Mouse (Mus musculus) embryonic facial prominence, embryonic 11.5 days (tissue): ENCODE data around the gene G2e3. TPM values are rescaled to one million over a fixed set of nuclear protein-coding genes. Genes with fewer than 3 reads are reported as not detected.
A peak's percentile ranks its signal among the peaks of the same experiment; 100 is the strongest.

ENCODE experiments used
- ATAC-seq: fragments of 200-750 bp; cut with Nextera tagmentation; replicated peaks from 2 replicates; pipeline ENCODE4 v1.8.0; 2017; ENCODE audit warnings: low read depth; ENCODE audit not compliant: insufficient number of reproducible peaks, low FRiP score, low TSS enrichment
- DNase-seq: peaks from one replicate; pipeline ENCODE4 v3.0.0-alpha.2; 2015; ENCODE audit warnings: low spot score
- H3K27ac ChIP-seq: fragments of 300-500 bp; sonication (generic); replicated peaks from 2 replicates; pipeline ENCODE4 v1.5.1; 2014; ENCODE audit warnings: mild to moderate bottlenecking, low read depth, low read length, control low read depth
- H3K27me3 ChIP-seq: fragments of 300-500 bp; sonication (generic); 2 replicates; pipeline ENCODE4 v1.6.1; 2014; ENCODE audit warnings: mild to moderate bottlenecking, low read length, moderate library complexity, mixed read lengths; ENCODE audit not compliant: control insufficient read depth, insufficient read depth
- H3K36me3 ChIP-seq: fragments of 300-500 bp; sonication (generic); replicated peaks from 2 replicates; pipeline ENCODE4 v1.6.1; 2014; ENCODE audit warnings: low read depth, mild to moderate bottlenecking, low read length, moderate library complexity, mixed read lengths; ENCODE audit not compliant: control insufficient read depth, insufficient read depth
- H3K4me1 ChIP-seq: fragments of 300-500 bp; sonication (generic); 2 replicates; pipeline ENCODE4 v1.6.1; 2014; ENCODE audit warnings: low read length, mixed read lengths; ENCODE audit not compliant: control insufficient read depth, insufficient read depth
- H3K4me2 ChIP-seq: fragments of 300-500 bp; sonication (generic); 2 replicates; pipeline ENCODE4 v1.6.1; 2014; ENCODE audit warnings: low read depth, mild to moderate bottlenecking, control low read depth, low read length, moderate library complexity
- H3K4me3 ChIP-seq: fragments of 300-500 bp; sonication (generic); 2 replicates; pipeline ENCODE4 v1.5.1; 2014; ENCODE audit warnings: low read depth, low read length, control low read depth
- H3K9ac ChIP-seq: fragments of 300-500 bp; sonication (generic); replicated peaks from 2 replicates; pipeline ENCODE4 v1.6.1; 2014; ENCODE audit warnings: mild to moderate bottlenecking, control low read depth, low read length
- H3K9me3 ChIP-seq: fragments of 300-500 bp; sonication (generic); replicated peaks from 2 replicates; pipeline ENCODE4 v1.6.1; 2016; ENCODE audit warnings: mild to moderate bottlenecking, low read length, inconsistent platforms, mixed read lengths; ENCODE audit not compliant: control insufficient read depth
- WGBS: fragments of 180-500 bp; shearing (Covaris S2); extraction: QIAGEN DNeasy Blood & Tissue Kit; methylation state at CpG from one replicate; pipeline ENCODE4 v1.1.7; 2014; 5-methylcytosine and 5-hydroxymethylcytosine counted together
- polyA plus RNA-seq: library from polyadenylated mRNA; unstranded; fragments of >200 nt; fragmentation: Nextera tagmentation; extraction: Ambion mirVana; gene quantifications from 2 replicates; pipeline ENCODE4 v1.2.1, GENCODE M21; 2014

The G2e3 gene
- polyA plus RNA-seq, result 38.4 and 48.6 TPM in 2 replicates

DNA sequence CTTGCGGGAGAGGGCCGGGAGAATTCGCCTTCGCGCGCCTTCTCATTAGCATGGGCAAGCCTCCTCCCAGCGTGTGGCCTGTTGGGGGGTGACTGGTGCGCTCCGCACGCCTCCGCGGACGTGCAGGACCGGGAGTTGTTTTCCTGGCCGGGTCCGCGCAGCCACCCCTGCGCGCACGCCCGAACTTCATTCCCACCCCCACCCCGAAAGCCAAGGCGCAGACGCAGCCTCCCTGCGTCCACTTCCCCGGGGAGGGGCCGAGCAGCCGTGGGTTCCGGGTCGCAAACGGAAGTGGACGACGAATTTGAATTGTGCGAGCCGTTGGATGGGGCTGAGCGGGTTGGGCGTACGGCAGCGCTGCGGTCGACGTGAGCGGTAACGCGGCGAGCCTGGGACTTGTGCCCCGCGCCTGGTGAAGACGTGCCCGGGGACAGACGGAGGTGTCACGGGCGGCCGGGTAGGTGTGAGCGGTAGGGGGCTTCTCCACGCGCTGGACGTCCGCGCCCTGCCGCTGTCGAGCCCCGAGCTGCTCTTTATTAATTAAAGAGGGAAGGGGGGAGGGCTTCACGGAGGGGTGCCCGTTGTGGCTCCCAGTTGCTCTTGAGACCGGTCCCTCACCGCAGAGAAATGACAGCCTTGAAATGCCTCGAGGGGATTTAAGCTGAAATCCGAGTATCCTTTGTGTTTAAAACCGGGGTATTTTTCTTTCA, at the start of gene G2e3:
G2e3 (plus strand) TSS at position 74 of the 710 bp plus-strand sequence.
- WGBS, result under 1% methylated on average over 68 of the region's 70 CpGs
- no peaks in the 10 kb centered on the region for H3K27me3 ChIP-seq

DNA sequence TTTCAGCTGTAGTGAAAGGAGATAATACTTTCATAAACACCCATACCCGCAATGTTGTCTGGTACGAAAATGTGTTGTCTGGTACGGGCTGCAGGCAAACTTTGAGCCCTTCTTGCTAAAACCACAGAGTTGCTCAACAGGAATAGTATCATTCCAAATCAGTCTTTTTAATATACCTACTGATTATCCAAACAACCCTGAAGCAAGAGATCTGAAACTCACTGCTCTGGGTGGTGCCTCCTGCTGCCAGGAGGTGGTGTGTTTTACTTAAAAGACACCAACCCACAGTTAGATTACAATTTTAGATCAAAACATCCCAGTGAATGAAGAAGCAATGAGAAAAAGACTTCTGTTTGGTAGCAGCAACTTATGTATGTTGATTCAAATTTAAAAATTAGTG, 24.3 kb upstream of the G2e3 start:
- Histone ChIP-seq H3K36me3 (no peaks in the 10 kb centered on the region), H3K9me3 (no peaks in the 10 kb centered on the region), H3K27ac (no peak overlapping the region), H3K4me2 (no peak overlapping the region), H3K4me3 (no peak overlapping the region), H3K27me3 (no peaks in the 10 kb centered on the region), H3K9ac (no peak overlapping the region), H3K4me1 (no peaks in the 10 kb centered on the region)
- ATAC-seq (no peak), DNase-seq (peak; percentile 5)
- WGBS, result 83% methylated on average over 3 of the region's 3 CpGs

More for the DNA sequence above, at the start of gene G2e3:
- Histone ChIP-seq H3K4me3 (peak within 1 kb of the TSS; percentile 82), H3K36me3 (peaks cover 7% of the 10 kb centered on the region; the same call in 1 of the 2 replicates), H3K4me2 (peak within 1 kb of the TSS; percentile 32), H3K9me3 (no peaks in the 10 kb centered on the region), H3K4me1 (no peaks in the 10 kb centered on the region), H3K27ac (peak within 1 kb of the TSS; percentile 94), H3K9ac (peak within 1 kb of the TSS; percentile 92)
- DNase-seq (peak; percentile 96), ATAC-seq (peak; percentile 97)

DNA sequence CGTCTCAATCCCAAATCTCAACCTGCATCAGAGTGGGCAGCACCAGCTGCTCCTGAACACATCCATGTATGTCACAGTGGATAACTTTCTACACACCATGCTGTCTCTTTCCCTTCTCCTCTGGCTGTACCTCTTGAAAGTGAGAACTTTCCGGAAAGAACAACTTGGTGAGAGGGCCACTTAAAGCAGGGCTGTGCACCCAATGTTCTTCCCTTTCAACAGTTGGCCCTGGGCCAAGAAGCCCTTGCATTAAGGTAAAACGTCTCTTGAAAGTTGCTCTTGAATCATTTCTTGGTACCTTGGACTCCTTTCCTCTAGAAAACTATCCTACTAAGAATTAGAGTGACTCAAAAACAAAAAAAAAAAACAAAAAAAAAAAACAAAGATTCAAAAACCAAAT, 21.0 kb upstream of the G2e3 start:
- H3K27me3 ChIP-seq, result no peaks in the 10 kb centered on the region
- no peak for ATAC-seq
- no peaks in the 10 kb centered on the region for H3K36me3 ChIP-seq
- no peak overlapping the region for H3K4me3 ChIP-seq
- H3K9ac ChIP-seq, result no peak overlapping the region
- no peaks in the 10 kb centered on the region for H3K4me1 ChIP-seq
- no peak overlapping the region for H3K27ac ChIP-seq
- 90% methylated on average over 3 of the region's 3 CpGs for WGBS
- no peak for DNase-seq
- H3K9me3 ChIP-seq, result no peaks in the 10 kb centered on the region
- no peak overlapping the region for H3K4me2 ChIP-seq

DNA sequence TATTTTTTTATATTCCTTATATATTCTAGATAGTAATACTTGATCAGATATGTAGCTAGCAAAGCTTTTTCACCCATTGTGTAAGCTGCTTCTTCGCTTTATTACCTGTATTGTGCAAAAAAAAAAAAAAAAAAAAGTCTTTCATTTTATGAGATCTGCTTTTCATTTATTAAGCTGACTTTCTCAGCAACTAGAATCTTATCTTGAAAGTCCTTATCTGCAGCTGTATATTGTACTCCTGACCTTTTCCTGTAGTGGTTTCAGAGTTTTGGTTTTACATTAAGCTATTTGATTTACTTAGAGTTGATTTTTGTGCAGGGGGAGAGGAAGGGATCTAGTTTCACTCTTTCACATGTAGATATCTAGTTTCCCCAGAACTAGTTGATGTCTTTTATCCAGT, 10.8 kb upstream of the G2e3 start:
- H3K4me3 ChIP-seq, result no peak overlapping the region
- no peaks in the 10 kb centered on the region for H3K9me3 ChIP-seq
- no peak for ATAC-seq
- no peaks in the 10 kb centered on the region for H3K27me3 ChIP-seq
- no peak overlapping the region for H3K9ac ChIP-seq
- H3K4me1 ChIP-seq, result no peaks in the 10 kb centered on the region
- no peak overlapping the region for H3K27ac ChIP-seq
- H3K4me2 ChIP-seq, result no peak overlapping the region
- H3K36me3 ChIP-seq, result no peaks in the 10 kb centered on the region
- no peak for DNase-seq
- WGBS, result 87% methylated on average over 1 of the region's 1 CpGs

DNA sequence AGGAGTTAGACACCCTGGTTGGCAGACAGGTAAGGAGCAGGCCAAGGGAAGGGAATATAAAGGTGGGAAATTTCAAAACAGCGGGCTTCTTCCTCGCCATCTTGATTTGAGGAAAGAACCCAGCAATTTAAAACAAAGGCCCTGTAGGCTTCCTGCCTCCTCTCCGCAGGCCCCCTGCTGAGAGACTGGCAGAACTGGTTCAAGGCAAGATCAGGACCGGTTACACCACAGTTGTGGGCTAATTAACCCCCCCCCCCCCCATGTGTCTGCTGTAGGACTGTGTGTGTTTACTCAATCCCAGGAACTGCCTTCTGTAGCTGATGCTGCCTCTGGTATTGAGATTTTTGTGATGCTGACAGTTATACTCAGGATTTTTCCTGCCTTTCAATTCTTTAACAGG, 1.7 kb upstream of the G2e3 start:
- no peak overlapping the region for H3K9ac ChIP-seq
- H3K4me2 ChIP-seq, result no peak overlapping the region
- H3K27ac ChIP-seq, result no peak overlapping the region
- DNase-seq, result peak; percentile 42
- no peak overlapping the region for H3K4me3 ChIP-seq
- H3K36me3 ChIP-seq, result no peaks in the 10 kb centered on the region
- no peaks in the 10 kb centered on the region for H3K27me3 ChIP-seq
- WGBS, result 23% methylated on average over 4 of the region's 4 CpGs
- H3K9me3 ChIP-seq, result no peaks in the 10 kb centered on the region
- no peak for ATAC-seq
- no peaks in the 10 kb centered on the region for H3K4me1 ChIP-seq

DNA sequence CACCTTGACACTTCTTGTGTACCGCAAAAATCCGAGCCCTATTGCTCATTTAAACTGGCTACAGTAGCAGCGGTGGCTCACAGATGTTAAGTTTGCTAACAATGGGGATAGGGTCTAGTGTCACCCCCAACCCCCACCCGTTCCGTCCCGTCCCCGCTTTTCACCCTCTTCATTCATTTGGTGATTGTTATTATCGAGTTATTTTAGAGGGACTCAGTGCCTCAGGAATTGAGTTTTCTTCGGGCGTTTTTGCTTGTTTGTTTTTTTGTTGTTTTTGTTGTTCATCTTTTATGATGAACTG, 787 bp downstream of the G2e3 start:
- H3K9ac ChIP-seq, result peak overlapping the region; percentile 92
- DNase-seq (no peak), ATAC-seq (0 out of 2 replicates have a peak, but pooled peaks have one; percentile 9)
- H3K27me3 ChIP-seq, result no peaks in the 10 kb centered on the region
- H3K4me1 ChIP-seq, result no peaks in the 10 kb centered on the region
- under 1% methylated on average over 10 of the region's 10 CpGs for WGBS
- peak overlapping the region; percentile 82 for H3K4me3 ChIP-seq
- peak overlapping the region; percentile 7; the same call in 1 of the 2 replicates for H3K4me2 ChIP-seq
- H3K9me3 ChIP-seq, result no peaks in the 10 kb centered on the region
- peak overlapping the region; percentile 94; the same call in 1 of the 2 replicates for H3K27ac ChIP-seq
- peaks cover 8% of the 10 kb centered on the region; the same call in 1 of the 2 replicates for H3K36me3 ChIP-seq

DNA sequence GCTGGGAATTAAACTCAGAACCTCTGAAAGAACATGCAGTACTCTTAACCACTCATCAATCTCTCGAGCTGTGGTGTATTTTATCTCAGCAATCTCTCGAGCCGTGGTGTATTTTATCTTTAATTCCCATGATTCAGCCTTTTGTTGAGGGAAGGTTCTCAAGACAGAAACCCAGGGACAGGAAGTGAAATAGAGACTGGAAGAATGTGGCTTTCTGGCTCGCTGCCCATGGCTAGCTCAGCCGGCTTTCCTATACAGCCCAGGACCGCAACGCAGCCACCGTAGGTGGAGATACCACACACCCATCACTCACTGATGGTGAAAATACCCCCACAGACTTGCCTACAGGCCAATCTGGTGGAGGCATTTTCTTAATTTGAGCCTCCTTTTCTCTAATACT, 7.4 kb downstream of the G2e3 start:
- 89% methylated on average over 8 of the region's 8 CpGs for WGBS
- Histone ChIP-seq H3K4me2 (no peak overlapping the region), H3K36me3 (peaks cover 10% of the 10 kb centered on the region), H3K9ac (no peak overlapping the region), H3K27ac (no peak overlapping the region), H3K27me3 (no peaks in the 10 kb centered on the region), H3K4me1 (no peaks in the 10 kb centered on the region), H3K9me3 (no peaks in the 10 kb centered on the region), H3K4me3 (no peak overlapping the region)
- ATAC-seq (no peak), DNase-seq (no peak)

DNA sequence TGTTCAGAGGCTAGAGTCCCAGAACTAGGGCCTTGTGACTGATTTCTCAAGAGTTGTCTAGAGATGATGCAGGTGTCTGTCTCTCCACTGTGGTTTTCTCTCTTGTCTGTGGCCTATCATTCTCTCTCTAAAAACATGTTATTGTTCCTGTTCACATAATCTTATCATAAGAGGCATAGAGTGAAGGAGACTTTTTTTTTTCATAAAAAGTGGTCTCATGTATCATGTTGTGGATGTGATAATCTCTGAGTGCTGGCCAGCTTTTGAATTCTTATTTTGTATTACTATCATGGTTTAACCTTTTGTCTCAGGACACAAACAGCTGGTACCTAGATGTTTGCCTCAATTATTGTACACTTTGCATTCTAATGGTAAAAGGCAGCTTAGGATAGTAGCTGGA, 13.4 kb downstream of the G2e3 start:
- no peak overlapping the region for H3K27ac ChIP-seq
- H3K9me3 ChIP-seq, result no peaks in the 10 kb centered on the region
- no peak overlapping the region for H3K4me2 ChIP-seq
- no peak overlapping the region for H3K9ac ChIP-seq
- no peak overlapping the region for H3K4me3 ChIP-seq
- H3K27me3 ChIP-seq, result no peaks in the 10 kb centered on the region
- H3K36me3 ChIP-seq, result peaks cover 18% of the 10 kb centered on the region
- ATAC-seq, result no peak
- DNase-seq, result no peak
- H3K4me1 ChIP-seq, result no peaks in the 10 kb centered on the region
